Mouse (Mus musculus): ENCODE results near the gene Zfp697. TPM values are rescaled to one million over a fixed set of nuclear protein-coding genes. Genes with fewer than 3 reads are reported as not detected.
"Not testable (repeated sequence)": the region's sequence is repeated elsewhere in the genome, so short reads cannot be mapped to it uniquely, and the experiment has no call there.

Gene Zfp697
- polyA plus RNA-seq, 1 experiment from 2014 or later = 5.8 TPM

DNA sequence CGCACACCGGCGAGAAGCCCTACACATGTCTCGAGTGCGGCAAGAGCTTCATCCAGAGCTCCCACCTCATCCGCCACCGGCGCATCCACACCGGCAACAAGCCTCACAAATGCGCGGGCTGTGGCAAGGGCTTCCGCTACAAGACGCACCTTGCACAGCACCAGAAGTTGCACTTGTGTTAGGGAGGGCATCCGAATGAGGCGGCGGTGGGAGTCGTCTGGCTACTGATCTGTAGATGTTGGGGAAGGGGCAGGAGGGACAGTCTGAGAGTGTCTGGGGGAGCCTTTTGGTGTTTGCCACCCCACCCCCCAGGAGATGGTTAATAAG is 46.2 kb downstream of the Zfp697 start:
- WGBS = 20% methylated on average over 17 of the region's 17 CpGs
- peak overlapping the region; percentile 58 for H3K4me3 ChIP-seq (replicated peaks)
- peaks cover 14% of the 10 kb centered on the region for H3K4me1 ChIP-seq
- H3K9ac ChIP-seq = 0 out of 2 replicates have a peak overlapping the region, but pooled peaks have one; percentile 12
- no peaks in the 10 kb centered on the region for H3K36me3 ChIP-seq
- ATAC-seq (ENCODE audit: insufficient read depth, low FRiP score, low read depth) = 0 out of 2 replicates have a peak, but pooled peaks have one; percentile 16
- peaks cover 16% of the 10 kb centered on the region for H3K27me3 ChIP-seq (replicated peaks)
- H3K9me3 ChIP-seq = no peaks in the 10 kb centered on the region
- peak overlapping the region; percentile 99 for H3K4me2 ChIP-seq
- no peak overlapping the region for H3K27ac ChIP-seq

- H3K36me3 ChIP-seq = no peaks in the 10 kb centered on the region
- H3K4me3 ChIP-seq (replicated peaks) = peak overlapping the region; percentile 58; the same call in 1 of the 2 replicates
- peaks cover 16% of the 10 kb centered on the region for H3K27me3 ChIP-seq (replicated peaks)
- ATAC-seq (ENCODE audit: insufficient read depth, low FRiP score, low read depth) = no peak
- no peak overlapping the region for H3K9ac ChIP-seq
- H3K4me2 ChIP-seq = peak overlapping the region; percentile 99
- H3K4me1 ChIP-seq = peaks cover 14% of the 10 kb centered on the region
- 58% methylated on average over 8 of the region's 8 CpGs for WGBS
- H3K27ac ChIP-seq = no peak overlapping the region
- H3K9me3 ChIP-seq = no peaks in the 10 kb centered on the region
Observed at GRCm38 (mm10) chr3:98428928-98429525, 46.8 kb downstream of the Zfp697 start.

GRCm38 (mm10) chr3:98434088-98434816 is 52.0 kb downstream of the Zfp697 start:
- no CpG with 5 or more reads among the region's 1 CpGs for WGBS
- no peaks in the 10 kb centered on the region for H3K36me3 ChIP-seq
- ATAC-seq (ENCODE audit: insufficient read depth, low FRiP score, low read depth) = peak; percentile 70; the same call in 1 of the 2 replicates
- H3K9ac ChIP-seq = no peak overlapping the region
- H3K4me2 ChIP-seq = no peak overlapping the region
- no peaks in the 10 kb centered on the region for H3K27me3 ChIP-seq (replicated peaks)
- H3K9me3 ChIP-seq = no peaks in the 10 kb centered on the region
- no peak overlapping the region for H3K4me3 ChIP-seq (replicated peaks)
- H3K4me1 ChIP-seq = no peaks in the 10 kb centered on the region
- H3K27ac ChIP-seq = no peak overlapping the region

- H3K9ac ChIP-seq = no peak overlapping the region
- H3K4me3 ChIP-seq (replicated peaks) = no peak overlapping the region
- no peaks in the 10 kb centered on the region for H3K27me3 ChIP-seq (replicated peaks)
- H3K4me2 ChIP-seq = no peak overlapping the region
- no peak overlapping the region for H3K27ac ChIP-seq
- 94% methylated on average over 1 of the region's 1 CpGs for WGBS
- ATAC-seq (ENCODE audit: insufficient read depth, low FRiP score, low read depth) = no peak
- no peaks in the 10 kb centered on the region for H3K4me1 ChIP-seq
- H3K9me3 ChIP-seq = no peaks in the 10 kb centered on the region
- no peaks in the 10 kb centered on the region for H3K36me3 ChIP-seq
Observed at GRCm38 (mm10) chr3:98435030-98435429, 52.8 kb downstream of the Zfp697 start.

DNA sequence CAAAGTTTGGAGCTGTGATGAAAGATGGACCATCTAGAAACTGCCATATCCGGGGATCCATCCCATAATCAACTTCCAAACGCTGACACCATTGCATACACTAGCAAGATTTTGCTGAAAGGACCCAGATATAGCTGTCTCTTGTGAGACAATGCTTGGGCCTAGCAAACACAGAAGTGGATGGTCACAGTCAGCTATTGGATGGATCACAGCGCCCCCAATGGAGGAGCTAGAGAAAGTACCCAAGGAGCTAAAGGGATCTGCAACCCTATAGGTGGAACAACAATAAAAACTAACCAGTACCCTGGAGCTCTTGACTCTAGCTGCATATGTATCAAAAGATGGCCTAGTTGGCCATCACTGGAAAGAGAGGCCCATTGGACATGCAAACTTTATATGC is 60.0 kb downstream of the Zfp697 start:
- H3K9ac ChIP-seq; H3K36me3 ChIP-seq; H3K9me3 ChIP-seq; ATAC-seq (ENCODE audit: insufficient read depth, low FRiP score, low read depth); H3K27ac ChIP-seq; H3K27me3 ChIP-seq (replicated peaks); H3K4me2 ChIP-seq; H3K4me3 ChIP-seq (replicated peaks); H3K4me1 ChIP-seq: not testable (repeated sequence)
- 33% methylated on average over 3 of the region's 3 CpGs for WGBS

DNA sequence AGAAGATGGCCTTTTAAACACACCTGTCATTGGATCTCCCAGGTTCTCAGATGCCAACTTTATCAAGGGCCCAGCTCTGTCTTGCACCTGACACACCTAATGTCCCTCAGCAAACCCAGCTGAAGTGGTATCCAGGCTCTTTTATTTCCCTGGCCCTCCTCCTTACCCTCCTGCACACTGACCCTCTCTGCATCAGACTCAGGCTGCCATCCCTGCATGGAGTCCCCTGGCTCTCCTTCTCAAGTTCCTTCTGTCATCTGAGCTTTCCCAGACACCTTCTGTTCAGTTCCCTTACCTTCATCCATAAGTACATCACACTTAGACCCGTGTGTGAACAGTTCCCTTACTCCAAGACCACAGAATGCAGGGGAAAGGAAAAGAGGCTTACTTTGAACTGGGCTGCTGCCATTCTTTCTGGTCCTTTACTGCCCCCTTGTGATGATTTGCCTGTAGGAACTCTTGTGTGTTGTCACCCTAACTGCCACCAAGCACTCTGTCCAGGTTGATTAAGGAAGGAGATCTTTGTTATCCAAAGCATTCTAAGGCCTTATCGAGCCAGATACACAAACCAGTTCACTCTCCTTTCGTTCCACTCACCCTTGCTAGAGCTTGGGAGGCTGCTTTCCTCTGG is 61.0 kb downstream of the Zfp697 start:
- H3K27me3 ChIP-seq (replicated peaks); H3K4me2 ChIP-seq; H3K4me3 ChIP-seq (replicated peaks); H3K36me3 ChIP-seq; H3K9me3 ChIP-seq; H3K9ac ChIP-seq; H3K4me1 ChIP-seq; H3K27ac ChIP-seq: not testable (repeated sequence)
- WGBS = 8% methylated on average over 3 of the region's 3 CpGs
- peak; percentile 39; the same call in 1 of the 2 replicates for ATAC-seq (ENCODE audit: insufficient read depth, low FRiP score, low read depth)

DNA sequence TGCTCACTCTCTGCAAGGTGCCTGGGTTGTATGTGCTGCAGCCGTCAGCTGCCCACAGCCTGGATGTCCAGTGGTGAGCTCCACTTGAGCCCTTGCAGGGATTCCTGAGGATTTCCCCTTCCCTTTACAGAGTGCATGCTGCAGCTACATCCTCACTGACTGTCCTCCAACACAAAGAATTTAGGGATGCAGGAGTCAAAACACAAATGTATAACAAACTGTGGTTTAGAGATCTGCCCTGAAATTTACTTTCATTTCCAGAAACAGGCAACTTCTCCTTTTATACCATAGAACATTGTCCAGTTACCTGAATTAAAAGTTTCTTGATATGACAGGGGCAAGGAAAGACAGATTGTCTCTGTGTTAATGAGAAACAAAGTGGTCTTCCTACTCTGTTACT is 61.7 kb downstream of the Zfp697 start:
- not testable (repeated sequence) for H3K9ac ChIP-seq; H3K36me3 ChIP-seq; H3K4me1 ChIP-seq; H3K27me3 ChIP-seq (replicated peaks); H3K4me3 ChIP-seq (replicated peaks); H3K4me2 ChIP-seq; H3K9me3 ChIP-seq; H3K27ac ChIP-seq; ATAC-seq (ENCODE audit: insufficient read depth, low FRiP score, low read depth)
- WGBS = 67% methylated on average over 1 of the region's 1 CpGs

DNA sequence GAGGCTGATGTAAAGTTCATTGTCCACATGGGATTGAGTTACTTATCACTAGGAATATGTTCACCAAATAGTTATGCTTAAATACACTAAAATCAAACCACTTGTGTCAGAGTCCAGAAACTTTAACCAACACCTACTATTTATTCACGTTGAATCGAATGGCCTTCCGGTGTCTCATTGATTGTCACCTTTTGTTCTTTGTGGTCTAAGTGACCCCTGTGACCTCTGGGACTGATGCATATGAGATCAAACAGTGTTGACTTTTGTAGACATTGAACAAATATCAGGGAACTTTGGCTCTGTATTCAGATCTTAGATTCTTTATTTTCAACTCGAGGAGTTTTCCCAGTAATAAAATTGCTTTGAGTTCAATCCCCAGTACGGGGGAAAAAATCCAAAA is 71.5 kb downstream of the Zfp697 start:
- not testable (repeated sequence) for H3K36me3 ChIP-seq; H3K4me2 ChIP-seq; H3K27me3 ChIP-seq (replicated peaks); H3K4me1 ChIP-seq; ATAC-seq (ENCODE audit: insufficient read depth, low FRiP score, low read depth); H3K27ac ChIP-seq; H3K9ac ChIP-seq; H3K4me3 ChIP-seq (replicated peaks); H3K9me3 ChIP-seq
- WGBS = 74% methylated on average over 5 of the region's 5 CpGs

- H3K9ac ChIP-seq; H3K4me3 ChIP-seq (replicated peaks); H3K27me3 ChIP-seq (replicated peaks); H3K9me3 ChIP-seq; H3K4me2 ChIP-seq; H3K36me3 ChIP-seq; H3K4me1 ChIP-seq; H3K27ac ChIP-seq; ATAC-seq (ENCODE audit: insufficient read depth, low FRiP score, low read depth): not testable (repeated sequence)
- WGBS = no CpG with 5 or more reads among the region's 1 CpGs
Observed at GRCm38 (mm10) chr3:98457026-98457425, 74.8 kb downstream of the Zfp697 start, which contains the start of gene Gm4450. Gene Gm4450, minus strand, starts transcription at chr3:98457126.

DNA sequence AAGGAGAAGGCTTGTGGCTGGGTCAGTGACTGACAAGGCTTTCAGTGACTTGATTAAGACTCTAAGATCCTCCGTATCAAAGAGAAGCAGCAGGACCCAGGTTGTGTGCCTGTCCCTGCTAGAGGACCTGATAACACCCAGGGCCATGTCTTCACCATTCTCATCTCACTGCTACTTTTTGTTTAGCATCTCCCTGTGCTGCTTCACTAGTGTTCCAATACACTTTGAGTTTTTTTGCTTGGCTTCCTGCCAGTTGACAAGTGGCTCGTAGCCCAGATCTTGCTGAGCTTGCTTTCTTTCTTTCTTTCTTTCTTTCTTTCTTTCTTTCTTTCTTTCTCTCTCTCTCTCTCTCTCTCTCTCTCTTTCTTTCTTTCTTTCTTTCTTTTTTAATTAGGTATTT is 87.1 kb downstream of the Zfp697 start:
- H3K27me3 ChIP-seq (replicated peaks); H3K36me3 ChIP-seq; H3K4me1 ChIP-seq; H3K9me3 ChIP-seq; H3K27ac ChIP-seq; H3K9ac ChIP-seq; H3K4me3 ChIP-seq (replicated peaks); H3K4me2 ChIP-seq; ATAC-seq (ENCODE audit: insufficient read depth, low FRiP score, low read depth): not testable (repeated sequence)
- WGBS = 40% methylated on average over 1 of the region's 2 CpGs

GRCm38 (mm10) chr3:98471057-98471456 is 88.8 kb downstream of the Zfp697 start:
- WGBS = no CpG with 5 or more reads among the region's 1 CpGs
- not testable (repeated sequence) for H3K9me3 ChIP-seq; H3K4me3 ChIP-seq (replicated peaks); H3K27me3 ChIP-seq (replicated peaks); ATAC-seq (ENCODE audit: insufficient read depth, low FRiP score, low read depth); H3K9ac ChIP-seq; H3K4me1 ChIP-seq; H3K36me3 ChIP-seq; H3K4me2 ChIP-seq; H3K27ac ChIP-seq

GRCm38 (mm10) chr3:98471499-98471898 is 89.2 kb downstream of the Zfp697 start:
- ATAC-seq (ENCODE audit: insufficient read depth, low FRiP score, low read depth) = not testable (repeated sequence)

More at GRCm38 (mm10) chr3:98471499-98471898, 89.2 kb downstream of the Zfp697 start:
- H3K4me3 ChIP-seq (replicated peaks); H3K9ac ChIP-seq; H3K27ac ChIP-seq; H3K4me2 ChIP-seq; H3K36me3 ChIP-seq; H3K27me3 ChIP-seq (replicated peaks); H3K4me1 ChIP-seq; H3K9me3 ChIP-seq: not testable (repeated sequence)

Data from stomach, embryonic 15.5 days (tissue).